Mouse (Mus musculus) urinary bladder, postnatal 36 days (tissue): ENCODE measurements around the gene Pygm.
A peak's percentile ranks its signal among the peaks of the same experiment; 100 is the strongest.

ENCODE experiments used
- DNase-seq, 2 experiments: peaks; one replicate each; pipeline ENCODE4 v3.0.0; 2022; ENCODE audit warnings: low spot score in 2 of 2, mixed read lengths in 1 of 2

The Pygm gene

DNA sequence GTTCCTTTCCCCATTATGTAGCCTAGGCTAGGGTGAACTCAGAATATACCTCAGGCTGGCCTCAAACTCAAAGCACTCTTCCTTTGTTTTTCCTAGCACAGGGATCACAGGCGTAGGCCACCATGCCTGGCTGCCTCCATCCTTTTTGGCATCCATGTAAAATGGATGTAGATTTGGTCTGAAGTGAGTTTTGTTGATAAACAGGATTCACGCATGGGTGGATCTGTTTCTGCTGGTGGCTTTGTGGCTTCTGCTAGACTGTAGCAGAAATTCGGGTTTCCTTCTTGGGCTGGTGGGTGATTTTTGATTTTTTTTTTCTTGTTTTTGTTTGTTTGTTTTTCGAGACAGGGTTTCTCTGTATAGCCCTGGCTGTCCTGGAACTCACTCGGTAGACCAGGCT lies 25.7 kb downstream of the Pygm start:
- DNase-seq: no peak

DNA sequence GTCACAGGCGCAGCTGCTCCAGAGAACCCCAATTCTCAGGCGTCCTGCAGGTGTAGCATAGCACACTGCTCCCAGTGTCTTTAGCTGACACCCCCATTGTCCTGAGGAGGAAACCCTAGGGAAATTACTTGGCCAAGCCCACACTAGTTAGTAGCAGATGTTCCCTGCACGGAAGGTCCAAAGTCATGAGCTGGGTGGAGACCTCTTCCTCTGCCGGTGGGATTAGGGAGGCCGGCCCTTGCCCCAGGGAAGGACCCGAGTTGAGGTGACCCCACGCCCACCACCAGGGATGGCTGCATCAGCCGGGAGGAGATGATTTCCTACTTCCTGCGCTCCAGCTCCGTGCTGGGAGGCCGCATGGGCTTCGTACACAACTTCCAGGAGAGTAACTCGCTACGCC lies 28.6 kb downstream of the Pygm start:
- DNase-seq: no peak

DNA sequence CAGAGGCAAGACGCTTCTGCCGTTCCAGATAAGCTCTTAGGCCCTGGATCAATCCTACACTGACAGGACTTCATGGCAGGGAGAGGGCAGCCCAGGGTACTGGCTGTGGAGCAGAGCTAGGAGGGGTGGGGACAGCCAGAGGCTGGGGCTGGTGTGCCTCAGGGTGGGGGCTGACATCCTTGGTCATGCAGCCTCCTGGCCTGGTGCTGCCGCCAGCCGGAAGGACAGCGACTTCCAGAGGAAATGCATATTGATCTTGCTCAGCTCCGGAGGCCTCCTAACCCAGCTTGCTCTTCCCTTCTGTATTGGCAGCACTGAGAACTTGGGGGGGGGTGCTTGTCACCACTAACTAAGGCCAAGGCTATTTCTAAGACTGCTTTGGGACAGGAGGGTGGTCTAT lies 31.3 kb downstream of the Pygm start:
- DNase-seq: no peak

DNA sequence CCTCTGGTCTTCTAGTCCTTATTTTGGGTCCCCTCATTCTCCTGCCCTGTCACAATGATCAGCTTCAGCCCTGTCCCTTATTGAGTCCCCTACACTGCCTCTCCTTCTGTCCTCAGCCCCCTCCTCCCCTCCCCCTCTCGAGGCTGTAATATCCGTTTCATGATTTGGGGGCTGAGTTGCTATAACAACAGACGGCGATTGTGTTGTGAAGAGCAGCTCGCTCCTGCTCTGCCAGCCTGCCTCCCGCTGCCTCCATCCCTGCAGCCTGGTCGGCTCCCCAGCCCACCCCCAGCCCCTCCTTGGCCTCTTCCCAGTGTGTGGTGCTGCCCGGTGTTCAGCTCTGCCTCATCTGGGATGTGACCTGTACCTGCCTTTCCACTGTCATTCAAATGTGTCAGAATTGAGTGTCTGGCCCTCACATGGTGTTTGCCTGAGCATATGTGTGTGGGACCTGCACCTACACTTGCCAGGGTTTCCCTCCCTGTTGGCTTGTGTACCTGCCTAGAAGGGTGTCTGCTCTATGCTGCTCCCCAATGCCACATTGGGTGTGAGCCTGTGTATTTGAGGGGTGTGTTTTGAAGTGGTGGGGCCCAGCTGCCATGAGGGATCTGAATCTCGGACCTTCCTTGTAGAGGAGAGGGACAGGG lies 32.0 kb downstream of the Pygm start:
- no peak for DNase-seq

DNA sequence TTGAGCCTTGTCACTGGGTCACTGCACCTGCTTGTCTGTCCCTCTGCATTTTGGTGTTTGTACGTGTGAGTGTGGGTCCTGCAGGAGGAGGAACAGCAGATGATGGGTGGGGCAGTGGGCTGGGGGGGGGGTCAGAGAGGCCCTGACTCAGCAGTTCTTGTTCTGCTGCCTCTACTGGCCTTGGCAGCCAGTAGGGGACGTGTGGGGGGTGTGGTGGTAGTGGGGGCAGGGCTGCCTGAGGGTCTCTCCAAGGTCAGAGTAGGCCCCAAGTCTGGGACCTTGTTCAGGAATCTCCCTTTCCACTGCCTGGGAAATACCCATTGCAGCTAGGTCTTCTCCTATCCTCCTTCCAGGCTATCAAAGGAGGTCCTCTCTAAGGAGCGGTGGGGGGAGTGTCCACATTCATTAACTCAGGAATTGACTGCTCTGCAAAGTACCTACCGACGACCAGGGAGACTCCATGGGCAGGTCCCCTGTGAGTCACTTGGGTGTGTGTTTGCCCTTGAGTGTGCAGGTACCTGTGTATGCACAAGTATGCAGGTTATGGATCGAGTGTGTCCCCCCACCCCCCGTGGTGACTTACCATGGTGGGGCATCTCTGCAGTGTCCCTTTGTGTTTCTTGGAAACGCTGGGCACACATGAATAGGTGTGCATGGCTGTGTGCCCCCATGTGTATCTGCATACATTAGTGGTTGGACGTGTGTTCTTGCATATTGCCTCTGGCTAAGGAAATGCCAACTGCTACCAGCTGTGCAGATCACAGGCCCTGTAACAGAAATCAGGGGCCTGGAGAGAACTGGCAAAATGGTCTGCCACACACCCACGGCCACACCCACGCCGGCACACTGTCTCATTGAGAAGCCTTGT lies 32.9 kb downstream of the Pygm start:
- DNase-seq: no peak

DNA sequence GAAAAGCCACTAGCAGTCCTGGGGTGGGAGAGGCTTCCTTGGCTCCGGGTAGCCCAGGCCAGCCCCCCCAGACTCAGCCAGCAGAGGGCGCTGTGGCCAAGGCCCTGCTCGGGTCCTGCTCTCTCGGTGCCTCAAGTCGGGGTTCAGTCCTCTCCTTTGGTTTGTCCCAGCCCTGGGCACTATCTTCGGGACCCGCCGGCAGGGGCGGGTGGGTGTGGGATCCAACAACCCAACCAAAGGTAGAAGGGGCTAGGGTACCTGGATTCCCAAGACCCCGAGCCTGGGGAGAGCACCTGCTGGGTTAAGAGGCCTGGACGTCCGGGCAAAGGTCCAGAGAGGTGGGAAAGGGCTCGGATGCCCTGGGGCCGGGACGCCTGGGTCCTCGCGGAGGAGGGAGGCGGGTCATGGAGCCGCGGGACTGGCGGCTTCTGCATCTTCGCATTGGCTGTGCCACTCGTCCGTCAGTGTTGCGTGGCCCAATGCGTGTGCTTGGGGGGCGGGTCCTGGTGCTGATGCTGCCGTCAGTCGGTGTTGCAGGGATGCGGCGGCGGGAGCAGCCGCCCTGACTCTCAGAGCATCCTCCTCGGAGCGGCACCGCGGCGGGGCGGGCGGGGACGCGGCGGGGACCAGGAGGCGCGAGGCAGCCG lies 34.2 kb downstream of the Pygm start, which contains the start of gene Nrxn2:
TSS of gene Nrxn2 (plus strand) at position 499 of the 647 bp plus-strand sequence.
- DNase-seq: peak; percentile 66 to 77

DNA sequence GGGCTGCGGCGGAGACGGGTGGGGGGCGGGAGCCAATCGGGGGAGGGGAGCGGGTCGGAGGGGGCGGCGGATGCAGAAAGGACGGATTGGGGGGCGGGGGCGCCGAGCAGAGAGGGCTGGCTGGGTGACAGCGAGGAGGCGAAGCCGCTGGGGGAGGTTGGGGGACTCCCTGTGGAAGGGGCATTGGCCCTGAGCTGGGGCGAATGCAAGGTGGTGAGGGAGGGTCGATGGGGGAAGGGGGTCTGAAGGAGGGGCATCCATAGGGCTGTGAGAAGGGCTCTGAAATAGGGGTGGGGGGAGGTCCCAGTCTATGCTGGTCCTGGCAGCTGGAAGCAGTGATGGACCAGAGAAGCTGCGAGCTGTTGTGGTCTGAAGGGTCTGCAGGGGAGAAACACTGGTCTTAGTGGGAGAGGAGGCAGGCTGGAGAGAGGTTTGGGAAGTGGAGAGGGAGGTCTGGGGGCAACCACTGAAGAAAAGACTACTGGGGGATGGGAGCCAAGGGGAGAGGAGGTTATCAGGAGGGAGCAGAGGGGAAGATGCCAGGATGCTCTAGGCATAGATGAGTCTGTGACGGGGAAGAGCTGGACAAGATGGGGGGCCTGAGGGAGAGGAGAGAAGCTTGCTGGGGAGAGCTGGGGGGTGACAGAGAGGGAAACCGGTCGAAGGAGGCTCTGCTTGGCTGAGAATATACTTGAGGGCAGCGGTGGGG lies 34.9 kb downstream of the Pygm start:
- no peak for DNase-seq

DNA sequence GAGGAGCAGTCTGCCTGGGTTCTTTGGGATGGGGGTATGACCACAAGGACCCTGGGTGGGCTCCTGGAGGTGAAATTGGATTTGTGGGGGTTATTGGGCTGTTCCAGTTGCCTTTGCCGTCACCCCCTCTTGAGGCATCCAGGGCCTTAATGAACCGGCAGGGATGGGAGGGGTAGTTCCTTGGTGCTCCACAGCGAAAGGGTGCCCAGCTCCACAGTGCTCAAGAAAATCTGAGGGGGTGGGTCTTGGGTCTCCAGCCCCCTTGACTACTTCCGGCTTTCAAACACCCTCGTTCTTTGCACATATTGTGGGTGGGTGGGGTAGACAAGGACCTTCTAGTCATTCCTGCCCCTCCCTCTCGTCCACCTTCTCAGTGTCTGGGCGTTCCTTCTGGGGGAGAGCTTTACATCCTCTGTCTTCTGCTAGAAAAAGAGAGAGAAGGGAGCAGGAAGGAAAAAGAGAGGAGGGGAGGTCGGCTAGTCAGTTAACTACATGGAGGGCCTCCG lies 35.7 kb downstream of the Pygm start:
- no peak for DNase-seq

DNA sequence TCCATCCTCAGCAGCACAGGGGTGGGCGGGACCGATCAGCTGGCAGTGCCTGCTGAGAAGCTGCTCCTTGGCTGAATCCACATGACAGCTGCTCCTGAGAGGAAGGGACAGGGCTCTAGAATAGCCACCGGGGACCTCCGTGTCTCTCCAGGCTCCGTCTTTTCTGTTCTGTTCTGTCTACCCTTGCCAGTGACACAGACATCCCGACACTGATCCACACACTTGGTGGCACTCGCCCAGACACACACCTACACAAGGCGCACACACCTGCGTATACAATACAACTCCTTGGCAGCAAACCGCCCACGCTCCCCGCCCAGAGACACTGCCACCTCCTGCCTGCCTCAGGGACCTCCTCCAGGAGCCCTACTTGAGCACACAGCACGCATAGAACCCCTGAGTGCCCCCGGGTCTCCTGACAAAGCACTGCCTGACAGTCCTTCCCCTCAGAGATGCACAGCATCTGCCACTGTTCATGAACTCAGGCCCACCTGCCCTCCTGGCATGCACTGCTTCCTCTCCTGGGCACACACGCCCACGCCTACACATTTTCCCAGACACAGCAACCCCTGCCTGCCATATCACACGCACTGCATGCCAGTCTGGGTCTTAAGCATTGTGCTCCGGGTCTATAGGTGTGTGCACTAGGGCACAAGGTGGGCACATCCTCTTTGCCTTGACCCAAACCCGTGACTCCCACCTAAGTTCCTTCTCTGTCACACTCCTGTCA lies 36.4 kb downstream of the Pygm start:
- DNase-seq: no peak

DNA sequence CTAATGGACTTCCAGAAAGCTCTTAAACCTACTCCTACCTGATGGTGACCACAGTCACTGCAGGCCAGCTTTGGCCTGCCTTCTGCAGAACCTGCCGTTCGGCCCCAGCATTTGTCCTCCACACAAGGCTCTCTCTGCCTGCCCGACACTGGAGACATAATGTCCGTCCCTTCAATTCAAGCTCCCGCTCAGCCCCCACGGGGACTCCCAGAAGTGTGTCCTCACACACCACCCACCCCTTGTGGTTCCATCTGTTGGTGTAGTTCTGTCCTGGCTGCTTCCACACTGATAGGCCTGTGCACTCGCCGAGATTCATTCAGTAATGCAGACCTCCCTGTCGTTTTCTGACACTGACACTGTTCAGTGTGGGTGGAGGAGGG lies 37.0 kb downstream of the Pygm start:
- DNase-seq: no peak

DNA sequence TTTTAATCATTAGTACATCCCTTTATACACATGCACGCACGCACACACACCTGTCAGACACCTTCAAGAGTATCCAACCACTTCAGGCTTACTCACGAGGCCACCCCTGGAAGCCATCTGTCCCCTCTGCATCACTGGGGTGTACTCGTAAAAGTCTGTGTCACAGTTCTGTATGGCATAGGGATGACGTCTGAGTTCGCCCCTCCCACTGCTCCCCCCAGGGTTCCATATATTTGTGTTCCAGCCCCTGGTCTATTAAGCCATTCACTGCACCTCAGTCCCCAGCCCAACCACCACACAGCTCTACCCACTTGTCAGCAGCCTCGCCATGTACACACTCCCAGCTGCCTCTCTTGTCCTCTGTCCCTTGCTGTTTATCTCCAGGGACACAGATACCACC lies 37.8 kb downstream of the Pygm start:
- DNase-seq: no peak

DNA sequence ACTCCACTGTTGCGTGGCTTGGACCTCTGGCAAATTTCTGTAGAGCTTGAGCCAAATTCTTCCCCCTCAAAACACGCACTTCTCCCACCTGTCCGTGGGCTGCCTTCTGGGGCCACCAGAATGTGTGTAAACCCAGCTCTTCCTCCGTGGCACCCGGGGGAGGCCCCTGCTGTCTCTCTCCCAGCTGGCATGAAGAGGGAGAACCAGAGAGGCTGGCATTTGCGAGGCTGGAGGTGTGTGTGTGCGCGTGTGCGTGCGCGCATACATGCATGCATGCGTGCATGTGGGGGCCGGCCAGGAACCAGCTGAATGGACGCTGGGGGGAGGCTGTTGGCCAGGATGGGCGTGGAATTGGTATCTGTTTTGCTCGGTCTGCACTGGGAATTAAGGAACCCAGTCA lies 39.0 kb downstream of the Pygm start:
- no peak for DNase-seq

DNA sequence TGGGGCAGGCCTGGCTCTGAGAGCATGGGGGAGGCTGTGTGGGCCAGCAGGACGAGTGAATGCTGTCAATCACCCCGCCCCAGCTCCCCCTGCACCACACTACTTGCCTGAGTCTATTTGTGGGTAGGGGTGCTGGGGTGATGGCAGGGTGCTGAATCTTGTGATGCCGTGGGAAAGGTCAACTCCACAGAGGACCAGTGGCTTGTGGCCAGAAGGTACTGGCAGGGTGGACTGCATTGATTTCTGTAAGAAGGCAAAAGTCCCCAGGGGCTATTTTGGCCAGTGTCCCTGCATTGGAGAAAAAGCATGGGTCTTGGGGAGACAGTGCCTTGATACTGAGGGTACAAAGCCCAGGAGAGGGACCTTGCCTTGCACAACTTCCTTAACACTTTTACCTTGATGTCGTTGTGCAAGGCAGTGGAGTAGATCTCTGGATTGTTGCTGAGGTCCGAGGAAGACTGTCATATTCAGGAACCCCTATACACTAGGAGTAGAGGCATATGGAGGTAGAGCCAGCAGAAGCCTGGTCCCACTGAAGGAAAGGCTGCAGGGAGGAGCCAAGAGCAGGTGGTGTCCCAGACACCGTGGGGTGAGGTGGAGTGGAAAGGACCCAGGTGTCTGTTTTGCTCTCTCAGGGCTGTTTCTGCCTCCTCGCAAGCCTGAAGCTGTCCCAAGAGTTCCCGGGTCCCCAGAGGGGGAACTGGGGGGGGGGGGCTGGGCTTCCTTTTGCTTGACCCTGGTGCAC lies 40.1 kb downstream of the Pygm start:
- no peak for DNase-seq

DNA sequence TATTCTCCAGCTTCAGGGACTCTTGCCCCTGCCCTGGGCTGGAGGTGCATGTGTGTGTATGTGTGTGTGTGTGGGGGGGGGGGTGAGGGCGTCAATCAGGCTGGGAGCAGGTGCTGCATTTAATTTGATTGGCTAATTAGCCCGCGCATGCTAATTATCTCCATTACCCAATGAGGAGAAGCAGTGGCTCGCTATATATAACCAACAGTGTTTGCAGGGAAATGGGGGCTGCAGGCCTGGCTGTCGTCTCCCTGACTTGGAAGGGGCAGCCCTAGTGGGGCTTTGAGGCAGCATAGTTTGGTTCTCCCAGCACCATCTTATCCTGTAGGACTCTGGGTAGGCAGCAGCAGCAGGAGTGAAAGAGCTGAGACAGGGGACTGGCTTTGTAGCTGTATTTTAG lies 41.4 kb downstream of the Pygm start:
- no peak for DNase-seq

DNA sequence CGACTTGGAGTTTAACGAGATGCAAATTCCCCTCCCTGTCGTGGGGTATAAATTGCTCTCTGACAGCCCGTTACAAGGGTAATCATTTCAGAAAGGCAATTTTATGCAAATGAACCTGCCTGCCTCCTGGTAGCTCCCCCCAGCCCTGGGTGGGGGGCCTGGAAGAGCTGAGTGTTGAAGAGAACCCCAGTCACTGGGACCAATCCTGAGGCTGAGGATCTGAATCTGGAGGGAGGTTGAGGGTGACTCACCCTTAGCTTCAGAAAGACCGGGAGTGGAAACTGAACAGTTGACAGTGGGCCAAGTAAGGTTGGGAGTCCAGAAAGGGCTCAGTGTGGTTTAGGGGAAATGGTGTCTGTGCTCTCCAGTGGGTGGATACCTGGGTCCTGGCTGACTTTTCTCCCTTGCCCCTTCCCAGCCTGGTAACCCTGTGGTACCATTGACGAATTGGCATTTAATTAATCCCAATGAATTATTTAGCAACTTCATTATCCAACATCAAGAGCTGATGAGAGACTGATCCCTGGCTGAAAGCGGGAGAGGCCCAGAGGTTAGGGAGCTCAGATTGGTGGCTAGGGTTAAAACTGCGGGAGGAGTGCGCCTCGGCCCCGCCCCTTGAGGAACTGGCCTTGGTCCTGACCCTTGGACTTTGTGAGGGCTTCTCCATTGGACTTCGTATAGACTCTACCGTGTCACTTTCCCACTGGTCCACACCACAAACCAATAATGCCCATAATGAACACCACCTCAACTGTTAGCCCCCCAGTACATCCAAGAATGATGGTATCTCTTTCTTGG lies 42.7 kb downstream of the Pygm start:
- DNase-seq: peak in 1 of 2 experiments; percentile 44

DNA sequence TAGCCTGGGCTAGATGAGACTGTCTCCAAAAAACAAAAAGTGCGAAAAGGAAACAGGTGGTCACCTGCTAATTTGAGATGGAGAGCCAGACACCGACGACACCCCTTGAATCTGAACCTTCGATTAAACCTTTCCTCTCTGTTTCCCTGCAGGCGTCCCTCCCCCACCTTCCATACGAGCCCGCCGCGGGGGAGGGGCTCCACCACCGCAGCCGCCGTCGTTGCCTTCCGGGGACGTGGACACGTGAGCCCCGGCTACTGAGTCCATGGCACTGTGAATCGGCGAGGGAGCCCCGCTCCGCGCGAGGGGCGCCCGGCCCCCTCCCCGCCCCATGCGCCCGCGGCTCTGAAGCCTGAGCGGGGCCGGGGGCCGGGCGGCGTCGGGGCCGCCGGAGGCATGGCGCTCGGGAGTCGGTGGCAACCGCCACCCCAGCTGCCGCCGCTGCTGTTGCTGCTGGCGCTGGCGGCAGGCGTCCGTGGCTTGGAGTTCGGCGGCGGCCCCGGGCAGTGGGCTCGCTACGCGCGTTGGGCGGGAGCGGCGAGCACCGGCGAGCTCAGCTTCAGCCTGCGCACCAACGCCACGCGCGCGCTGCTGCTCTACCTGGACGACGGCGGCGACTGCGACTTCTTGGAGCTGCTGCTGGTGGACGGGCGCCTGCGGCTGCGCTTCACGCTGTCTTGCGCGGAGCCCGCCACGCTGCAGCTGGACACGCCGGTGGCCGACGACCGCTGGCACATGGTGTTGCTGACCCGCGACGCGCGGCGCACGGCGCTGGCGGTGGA lies 43.6 kb downstream of the Pygm start:
- peak; percentile 30 to 46 for DNase-seq

DNA sequence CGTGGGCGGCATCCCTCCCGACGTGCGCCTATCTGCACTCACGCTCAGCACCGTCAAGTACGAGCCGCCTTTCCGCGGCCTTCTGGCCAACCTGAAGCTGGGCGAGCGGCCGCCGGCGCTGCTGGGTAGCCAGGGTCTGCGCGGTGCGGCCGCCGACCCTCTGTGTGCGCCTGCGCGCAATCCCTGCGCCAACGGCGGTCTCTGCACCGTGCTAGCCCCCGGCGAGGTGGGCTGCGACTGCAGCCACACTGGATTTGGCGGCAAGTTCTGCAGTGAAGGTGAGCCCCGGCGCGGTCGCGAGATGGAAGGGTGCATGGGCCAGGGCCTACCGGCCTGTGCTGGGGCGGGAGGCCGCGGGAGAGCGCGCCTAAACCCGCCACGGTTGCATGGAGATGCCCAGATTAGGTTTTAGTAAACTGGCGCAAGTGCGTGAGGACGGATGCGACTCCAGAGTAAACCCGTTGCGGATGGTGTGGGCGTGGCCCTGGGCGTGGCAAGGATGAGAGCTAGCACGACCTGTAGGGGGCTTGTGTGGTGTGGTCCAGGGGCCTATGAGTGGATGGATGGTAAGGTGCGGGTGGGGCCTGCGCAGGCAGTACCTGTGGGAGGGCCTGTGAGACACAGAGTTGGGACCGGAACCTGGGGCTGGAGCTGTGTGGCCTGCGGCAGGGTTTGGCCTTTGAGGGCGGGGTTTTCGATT lies 44.5 kb downstream of the Pygm start:
- no peak for DNase-seq

DNA sequence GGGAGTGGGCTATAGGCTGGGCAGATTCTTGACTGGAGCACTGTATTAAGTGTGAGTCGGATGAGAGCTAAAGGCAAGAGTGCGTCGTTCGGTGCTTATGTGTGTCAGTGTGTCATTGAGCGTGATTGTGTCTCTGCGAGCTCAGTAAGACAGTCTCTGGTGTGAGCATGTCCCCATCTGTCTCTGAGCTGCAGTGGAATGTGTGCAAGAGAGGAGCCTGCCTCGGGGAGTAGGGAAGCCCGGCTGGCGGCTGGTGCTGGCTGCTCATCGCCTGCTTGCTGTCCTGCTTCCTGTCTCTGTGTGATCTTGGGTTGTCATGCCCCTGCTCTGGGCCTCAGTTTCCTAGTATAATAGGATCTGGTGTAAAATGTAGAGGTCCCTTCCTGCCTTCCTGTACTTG lies 58.8 kb downstream of the Pygm start:
- DNase-seq: no peak
